Mouse (Mus musculus): ENCODE results near the gene Schip1. TPM values are rescaled to one million over a fixed set of nuclear protein-coding genes. Genes with fewer than 3 reads are reported as not detected.

Gene Schip1
- polyA plus RNA-seq, 1 experiment: 29.5 TPM

GRCm38 (mm10) chr3:68608848-68609497 is 544.4 kb downstream of the Schip1 start:
- DNase-seq: no peak
- H3K4me1 ChIP-seq (ENCODE audit: control insufficient read depth, insufficient read depth, low read length): peaks cover 2% of the 10 kb centered on the region
- no peak for TF ChIP-seq CTCF (IDR thresholded peaks at IDR 0.05; ENCODE audit: insufficient read depth, low read length)
- H3K4me3 ChIP-seq (replicated peaks; ENCODE audit: extremely low read depth, low read depth, low read length): no peak overlapping the region
- WGBS: 74% methylated on average over 19 of the region's 19 CpGs

- 46% methylated on average over 6 of the region's 6 CpGs for WGBS
- TF ChIP-seq CTCF (IDR thresholded peaks at IDR 0.05; ENCODE audit: insufficient read depth, low read length) (no peak), POLR2A (IDR thresholded peaks at IDR 0.05; ENCODE audit: borderline replicate concordance, extremely low read depth, low read depth, low read length) (no peak)
- no peak for DNase-seq
- Histone ChIP-seq H3K4me3 (replicated peaks; ENCODE audit: extremely low read depth, low read depth, low read length) (no peak overlapping the region), H3K4me1 (ENCODE audit: control insufficient read depth, insufficient read depth, low read length) (peaks cover 2% of the 10 kb centered on the region)
Observed at GRCm38 (mm10) chr3:68610011-68610410, 545.4 kb downstream of the Schip1 start.

GRCm38 (mm10) chr3:68610598-68611261 is 546.1 kb downstream of the Schip1 start:
- no peak for TF ChIP-seq CTCF (IDR thresholded peaks at IDR 0.05; ENCODE audit: insufficient read depth, low read length)
- no peak for TF ChIP-seq POLR2A (IDR thresholded peaks at IDR 0.05; ENCODE audit: borderline replicate concordance, extremely low read depth, low read depth, low read length)
- WGBS: 85% methylated on average over 11 of the region's 11 CpGs
- no peak for DNase-seq
- H3K4me1 ChIP-seq (ENCODE audit: control insufficient read depth, insufficient read depth, low read length): peaks cover 2% of the 10 kb centered on the region
- H3K4me3 ChIP-seq (replicated peaks; ENCODE audit: extremely low read depth, low read depth, low read length): no peak overlapping the region

GRCm38 (mm10) chr3:68615042-68615810 is 550.6 kb downstream of the Schip1 start:
- no peak for DNase-seq
- peaks cover 3% of the 10 kb centered on the region; the same call in 1 of the 2 replicates for H3K4me1 ChIP-seq (ENCODE audit: control insufficient read depth, insufficient read depth, low read length)
- TF ChIP-seq POLR2A (IDR thresholded peaks at IDR 0.05; ENCODE audit: borderline replicate concordance, extremely low read depth, low read depth, low read length) (no peak), CTCF (IDR thresholded peaks at IDR 0.05; ENCODE audit: insufficient read depth, low read length) (no peak)
- H3K4me3 ChIP-seq (replicated peaks; ENCODE audit: extremely low read depth, low read depth, low read length): no peak overlapping the region
- WGBS: 58% methylated on average over 10 of the region's 10 CpGs

GRCm38 (mm10) chr3:68616363-68616762 is 551.8 kb downstream of the Schip1 start:
- 65% methylated on average over 12 of the region's 12 CpGs for WGBS
- TF ChIP-seq POLR2A (IDR thresholded peaks at IDR 0.05; ENCODE audit: borderline replicate concordance, extremely low read depth, low read depth, low read length) (no peak), CTCF (IDR thresholded peaks at IDR 0.05; ENCODE audit: insufficient read depth, low read length) (no peak)
- DNase-seq: no peak
- Histone ChIP-seq H3K4me3 (replicated peaks; ENCODE audit: extremely low read depth, low read depth, low read length) (no peak overlapping the region), H3K4me1 (ENCODE audit: control insufficient read depth, insufficient read depth, low read length) (peaks cover 3% of the 10 kb centered on the region; the same call in 1 of the 2 replicates)

GRCm38 (mm10) chr3:68617708-68618107 is 553.1 kb downstream of the Schip1 start:
- 90% methylated on average over 10 of the region's 10 CpGs for WGBS
- DNase-seq: no peak
- no peak for TF ChIP-seq POLR2A (IDR thresholded peaks at IDR 0.05; ENCODE audit: borderline replicate concordance, extremely low read depth, low read depth, low read length)
- TF ChIP-seq CTCF (IDR thresholded peaks at IDR 0.05; ENCODE audit: insufficient read depth, low read length): no peak

GRCm38 (mm10) chr3:68619097-68619496 is 554.5 kb downstream of the Schip1 start:
- DNase-seq: no peak
- TF ChIP-seq CTCF (IDR thresholded peaks at IDR 0.05; ENCODE audit: insufficient read depth, low read length) (no peak), POLR2A (IDR thresholded peaks at IDR 0.05; ENCODE audit: borderline replicate concordance, extremely low read depth, low read depth, low read length) (no peak)
- no peak overlapping the region for H3K4me3 ChIP-seq (replicated peaks; ENCODE audit: extremely low read depth, low read depth, low read length)
- WGBS: 66% methylated on average over 5 of the region's 5 CpGs
- peaks cover 3% of the 10 kb centered on the region; the same call in 1 of the 2 replicates for H3K4me1 ChIP-seq (ENCODE audit: control insufficient read depth, insufficient read depth, low read length)

More at GRCm38 (mm10) chr3:68617708-68618107, 553.1 kb downstream of the Schip1 start:
- peaks cover 3% of the 10 kb centered on the region; the same call in 1 of the 2 replicates for H3K4me1 ChIP-seq (ENCODE audit: control insufficient read depth, insufficient read depth, low read length)
- H3K4me3 ChIP-seq (replicated peaks; ENCODE audit: extremely low read depth, low read depth, low read length): no peak overlapping the region

- no peaks in the 10 kb centered on the region for H3K4me1 ChIP-seq (ENCODE audit: control insufficient read depth, insufficient read depth, low read length)
- 84% methylated on average over 3 of the region's 3 CpGs for WGBS
- H3K4me3 ChIP-seq (replicated peaks; ENCODE audit: extremely low read depth, low read depth, low read length): no peak overlapping the region
- TF ChIP-seq CTCF (IDR thresholded peaks at IDR 0.05; ENCODE audit: insufficient read depth, low read length): no peak
- TF ChIP-seq POLR2A (IDR thresholded peaks at IDR 0.05; ENCODE audit: borderline replicate concordance, extremely low read depth, low read depth, low read length): no peak
- no peak for DNase-seq
Observed at GRCm38 (mm10) chr3:68621971-68622370, 557.4 kb downstream of the Schip1 start.

- 90% methylated on average over 5 of the region's 5 CpGs for WGBS
- H3K4me3 ChIP-seq (replicated peaks; ENCODE audit: extremely low read depth, low read depth, low read length): no peak overlapping the region
Observed at GRCm38 (mm10) chr3:68623036-68623435, 558.4 kb downstream of the Schip1 start.

More at GRCm38 (mm10) chr3:68623036-68623435, 558.4 kb downstream of the Schip1 start:
- no peak for DNase-seq
- TF ChIP-seq POLR2A (IDR thresholded peaks at IDR 0.05; ENCODE audit: borderline replicate concordance, extremely low read depth, low read depth, low read length) (no peak), CTCF (IDR thresholded peaks at IDR 0.05; ENCODE audit: insufficient read depth, low read length) (no peak)
- no peaks in the 10 kb centered on the region for H3K4me1 ChIP-seq (ENCODE audit: control insufficient read depth, insufficient read depth, low read length)

All from lung, adult 2 months (tissue).